Comparison of ENCODE assay signal across 27 mouse cellular contexts in genomic region chr6:28051966-28052365, GRCm38 (mm10).
"Had no signal": no experiment of that assay in that cellular context is flagged by ENCODE, and none has a peak within 500 bp of the region (broad histone marks: within the 10 kb centered on the region; RNA-seq: fewer than 3 reads in every experiment).

No protein-coding gene starts in this region.

- H3K4me1 ChIP-seq: heart, embryonic 13.5 days; heart, embryonic 15.5 days; hindbrain, embryonic 13.5 days; hindbrain, embryonic 15.5 days; kidney, embryonic 15.5 days; limb, embryonic 13.5 days; limb, embryonic 15.5 days; liver, embryonic 12.5 days had no signal

- H3K27me3 ChIP-seq: heart, embryonic 13.5 days; heart, embryonic 15.5 days; hindbrain, embryonic 13.5 days; hindbrain, embryonic 15.5 days; kidney, embryonic 15.5 days; limb, embryonic 13.5 days; limb, embryonic 15.5 days; liver, embryonic 12.5 days had no signal

- H3K4me2 ChIP-seq: heart, embryonic 11.5 days; heart, embryonic 13.5 days; heart, embryonic 15.5 days; hindbrain, embryonic 13.5 days; hindbrain, embryonic 15.5 days; kidney, embryonic 15.5 days; limb, embryonic 13.5 days; limb, embryonic 15.5 days; liver, embryonic 12.5 days had no signal

- H3K9ac ChIP-seq: heart, embryonic 13.5 days; heart, embryonic 15.5 days; hindbrain, embryonic 13.5 days; hindbrain, embryonic 15.5 days; kidney, embryonic 15.5 days; limb, embryonic 13.5 days; limb, embryonic 15.5 days; liver, embryonic 12.5 days; liver, embryonic 14.5 days had no signal

- H3K4me3 ChIP-seq: heart, adult 2 months; heart, embryonic 13.5 days; heart, embryonic 15.5 days; hindbrain, embryonic 13.5 days; hindbrain, embryonic 15.5 days; kidney, embryonic 15.5 days; limb, embryonic 13.5 days; limb, embryonic 15.5 days; liver, embryonic 12.5 days had no signal

- ATAC-seq: hindbrain, postnatal 0 days; intestine, embryonic 16.5 days; liver, embryonic 12.5 days had no signal

- H3K36me3 ChIP-seq: heart, embryonic 13.5 days; heart, embryonic 15.5 days; hindbrain, embryonic 13.5 days; hindbrain, embryonic 15.5 days; kidney, embryonic 15.5 days; limb, embryonic 13.5 days; limb, embryonic 15.5 days; liver, embryonic 12.5 days had no signal

- H3K9me3 ChIP-seq: heart, embryonic 13.5 days; heart, embryonic 15.5 days; hindbrain, embryonic 13.5 days; hindbrain, embryonic 15.5 days; kidney, embryonic 15.5 days; limb, embryonic 13.5 days; limb, embryonic 15.5 days; liver, embryonic 12.5 days had no signal

- DNase-seq: gastrocnemius, postnatal 14 days; gastrocnemius, postnatal 36 days; heart, adult 11 months; heart, adult 2 months; heart, postnatal 14 days; heart, postnatal 36 days; kidney, adult 11 months; kidney, adult 2 months; kidney, adult 9 months; kidney, postnatal 14 days; kidney, postnatal 36 days; layer of hippocampus, adult 9-11 months; layer of hippocampus, postnatal 36 days; left cerebral cortex, postnatal 4 days had no signal

- H3K27ac ChIP-seq: heart, adult 2 months; heart, embryonic 13.5 days; heart, embryonic 15.5 days; hindbrain, embryonic 13.5 days; hindbrain, embryonic 15.5 days; hindbrain, postnatal 0 days; kidney, embryonic 15.5 days; kidney, postnatal 0 days; limb, embryonic 13.5 days; limb, embryonic 15.5 days; liver, embryonic 12.5 days; liver, embryonic 14.5 days had no signal
